Mouse (Mus musculus): ENCODE measurements around the gene Txnrd3. TPM values are rescaled to one million over a fixed set of nuclear protein-coding genes. Genes with fewer than 3 reads are reported as not detected.

Txnrd3 gene
- total RNA-seq (2017), result 3.5 and 5.5 TPM in 2 replicates

DNA sequence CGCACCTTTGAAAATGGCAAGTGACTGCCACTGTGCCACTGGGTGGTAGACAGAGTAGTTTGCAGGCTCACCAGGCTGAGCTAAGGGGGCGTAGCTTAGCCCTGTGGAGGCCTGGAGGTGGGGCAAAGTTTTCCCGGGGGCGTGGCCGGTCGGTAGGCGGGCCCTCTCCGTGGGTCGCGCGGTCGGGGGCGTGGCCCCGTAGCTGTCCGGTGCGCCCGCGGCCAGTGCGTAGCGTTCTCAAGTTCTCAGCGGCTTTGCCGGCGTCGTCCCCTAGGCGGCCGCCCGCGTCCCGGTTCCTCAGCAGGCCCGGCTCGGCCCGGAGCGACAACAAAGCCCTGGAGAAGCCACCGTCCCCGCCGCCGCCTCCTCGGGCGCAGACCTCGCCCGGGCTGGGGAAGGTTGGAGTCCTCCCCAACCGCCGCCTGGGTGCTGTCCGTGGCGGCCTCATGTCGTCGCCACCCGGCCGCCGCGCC lies at the start of gene Txnrd3:
Gene Txnrd3 (plus strand): TSS at position 191 of the 473 bp plus-strand sequence.
- peak; percentile 76 for ATAC-seq (ENCODE audit: extremely low read depth, insufficient number of reproducible peaks, low FRiP score, poor library complexity, severe bottlenecking)

DNA sequence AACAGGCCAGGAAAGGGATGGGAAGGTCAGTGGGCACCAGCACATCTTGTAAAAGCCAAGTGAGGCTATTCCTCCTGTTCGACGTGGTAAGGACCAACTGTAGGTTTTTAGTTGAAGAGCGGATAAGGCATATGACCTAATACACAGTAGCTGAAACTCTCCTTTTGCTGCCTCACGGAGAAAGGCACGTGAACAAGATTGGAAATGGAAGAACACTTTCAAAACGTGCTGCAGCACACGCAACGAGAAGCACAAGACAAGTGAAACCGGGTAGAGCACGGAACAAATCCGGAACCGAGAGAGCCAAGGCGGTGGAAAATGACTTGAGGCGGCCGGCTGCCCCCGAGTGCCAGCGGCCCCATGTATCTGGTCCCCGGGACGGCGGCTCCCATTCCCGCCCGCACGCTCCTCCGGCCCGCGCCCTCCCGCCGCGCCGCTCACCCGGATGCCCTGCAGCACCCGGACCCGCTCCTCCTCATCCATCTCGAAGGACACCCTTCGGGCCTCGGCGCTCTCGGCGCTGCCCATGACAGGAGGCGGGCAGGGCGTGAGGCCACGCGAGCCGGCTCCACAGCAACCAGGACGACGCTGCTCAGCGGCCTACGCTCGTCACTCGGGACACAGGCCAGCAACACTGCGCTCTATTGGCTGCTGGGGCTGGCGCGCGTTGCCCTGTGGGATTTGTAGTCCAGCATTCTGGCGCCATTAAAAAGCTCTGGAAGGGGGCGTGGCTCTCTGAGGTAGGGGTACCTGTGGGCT lies 48.6 kb upstream of the Txnrd3 start, which contains the start of gene Chchd6:
Gene Chchd6 (minus strand): TSS at position 635 of the 759 bp plus-strand sequence.
- ATAC-seq (ENCODE audit: extremely low read depth, insufficient number of reproducible peaks, low FRiP score, poor library complexity, severe bottlenecking), result peak; percentile 98

DNA sequence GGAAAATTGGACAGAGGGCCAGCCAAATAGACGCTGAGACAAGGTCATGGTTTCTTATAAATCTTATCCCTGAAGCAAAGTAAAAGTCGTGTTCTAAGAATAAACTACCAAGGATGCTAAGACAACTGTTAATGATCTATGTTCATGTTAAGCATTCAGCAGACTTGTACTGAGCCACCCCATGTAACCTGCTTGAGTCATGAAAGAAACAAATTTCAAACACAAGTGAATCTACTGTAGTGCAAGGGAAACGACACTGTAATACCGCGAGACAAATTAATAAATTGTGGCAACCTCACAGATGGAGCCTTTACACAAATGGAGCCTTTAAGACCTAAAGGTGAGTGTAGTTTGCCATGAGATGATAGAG lies 48.0 kb upstream of the Txnrd3 start:
- ATAC-seq (ENCODE audit: extremely low read depth, insufficient number of reproducible peaks, low FRiP score, poor library complexity, severe bottlenecking), result no peak

DNA sequence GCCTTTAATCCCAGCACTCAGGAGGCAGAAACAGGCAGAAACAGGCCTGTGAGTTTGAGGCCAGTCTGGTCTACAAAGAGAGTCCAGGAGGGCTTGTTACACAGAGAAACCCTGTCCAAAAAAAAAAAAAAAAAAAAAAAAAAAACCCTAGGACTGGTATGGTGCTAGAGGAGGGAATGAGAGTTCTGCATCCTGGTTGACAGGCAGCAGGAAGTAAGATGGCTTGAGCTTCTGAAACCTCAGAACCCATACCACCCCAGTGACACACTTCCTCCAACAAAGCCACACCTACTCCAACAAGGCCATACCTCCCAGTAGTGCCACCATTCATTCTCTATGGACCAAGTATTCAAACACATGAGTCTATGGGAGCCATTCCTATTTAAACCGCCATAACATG lies 47.3 kb upstream of the Txnrd3 start:
- ATAC-seq (ENCODE audit: extremely low read depth, insufficient number of reproducible peaks, low FRiP score, poor library complexity, severe bottlenecking), result no peak

DNA sequence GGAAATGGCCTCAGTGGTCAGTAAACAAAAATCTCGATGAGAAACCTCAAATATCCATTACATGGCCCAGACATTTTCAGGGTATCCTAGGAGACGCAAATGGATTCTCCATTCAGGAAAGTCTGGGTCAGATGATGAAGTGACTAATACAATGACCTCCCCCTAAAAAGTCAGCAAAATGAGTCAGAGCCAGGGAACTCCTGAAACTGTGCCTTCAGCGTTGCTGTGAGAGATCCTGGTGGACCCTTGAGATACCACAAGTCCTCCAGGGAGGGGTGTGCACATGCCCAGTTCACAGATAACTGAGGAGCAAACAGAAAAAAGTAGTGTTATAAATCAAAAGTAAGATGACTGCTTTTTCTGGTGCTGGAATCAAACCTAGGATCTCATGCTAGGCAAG lies 37.7 kb upstream of the Txnrd3 start:
- no peak for ATAC-seq (ENCODE audit: extremely low read depth, insufficient number of reproducible peaks, low FRiP score, poor library complexity, severe bottlenecking)

DNA sequence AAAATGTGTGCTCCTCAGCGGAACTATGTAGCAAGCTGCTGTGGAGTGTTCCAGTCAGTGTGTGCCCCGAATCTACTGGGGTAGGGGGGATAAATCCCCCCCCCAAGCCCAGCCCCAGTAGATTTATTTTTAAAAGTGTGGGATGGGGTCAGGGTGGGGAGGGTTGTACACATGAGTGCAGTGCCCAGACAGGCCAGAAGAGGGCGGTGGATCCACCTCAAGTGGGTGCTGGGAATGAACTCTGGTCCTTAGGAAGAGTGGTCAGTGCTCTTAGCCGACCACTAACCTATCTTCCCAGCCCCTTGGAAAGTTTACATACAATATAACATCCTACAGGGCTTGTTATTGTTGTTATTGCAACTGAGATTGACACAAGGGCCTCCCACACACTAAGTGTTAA lies 35.8 kb upstream of the Txnrd3 start:
- no peak for ATAC-seq (ENCODE audit: extremely low read depth, insufficient number of reproducible peaks, low FRiP score, poor library complexity, severe bottlenecking)

DNA sequence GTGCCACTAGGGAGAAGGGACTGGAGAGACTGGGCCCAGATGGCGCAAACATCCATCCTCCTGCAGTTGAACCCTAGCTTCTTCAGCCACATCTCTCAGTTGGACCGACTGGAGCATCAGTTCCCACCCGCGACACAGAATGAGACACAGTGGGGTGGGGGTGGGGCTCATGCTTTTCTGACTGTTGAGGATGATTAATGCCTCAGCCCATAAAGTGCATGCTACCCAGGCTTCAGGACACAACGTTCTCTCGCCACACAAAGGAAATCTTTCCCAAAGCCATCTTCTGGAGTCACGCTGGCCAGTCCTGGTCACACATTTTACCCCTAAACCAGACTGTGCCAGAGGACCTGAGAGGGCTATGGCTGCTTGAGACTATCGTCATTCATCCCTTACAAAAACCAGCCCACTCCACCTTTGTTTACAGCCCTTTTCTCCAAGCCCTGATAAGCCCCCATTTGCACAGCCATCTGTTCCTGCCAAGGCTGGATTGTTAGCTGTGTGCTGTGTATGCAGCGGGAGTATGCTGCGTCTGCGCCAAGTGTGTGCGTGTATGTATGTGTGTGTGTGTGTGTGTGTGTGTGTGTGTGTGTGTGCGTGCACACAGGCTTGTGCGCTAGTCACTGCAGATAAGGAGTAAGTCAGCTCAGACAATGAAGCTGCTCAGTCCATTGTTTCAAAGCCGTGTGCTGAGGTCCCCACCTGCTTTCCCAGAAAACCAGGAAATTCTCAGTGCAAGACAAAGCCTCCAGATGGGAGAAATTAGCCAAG lies 30.3 kb upstream of the Txnrd3 start:
- ATAC-seq (ENCODE audit: extremely low read depth, insufficient number of reproducible peaks, low FRiP score, poor library complexity, severe bottlenecking), result no peak

DNA sequence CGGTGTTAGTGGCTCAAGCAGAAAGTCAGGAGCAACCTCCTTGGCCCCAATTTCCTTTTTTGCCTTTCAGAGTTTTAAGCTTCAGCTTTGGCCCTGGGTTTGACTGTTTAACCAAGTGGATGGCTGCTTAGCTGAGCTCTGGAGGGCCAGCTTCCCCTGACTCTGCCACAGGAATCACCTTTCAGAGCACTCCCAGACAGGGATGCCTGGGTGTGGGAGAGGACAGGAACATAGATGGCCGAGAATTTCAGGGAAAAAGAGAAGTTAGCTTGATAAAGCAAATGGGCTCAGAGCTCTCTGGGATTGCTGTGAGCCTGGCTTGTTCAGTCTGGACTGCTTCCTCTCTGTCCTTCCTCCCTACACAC lies 29.7 kb upstream of the Txnrd3 start:
- ATAC-seq (ENCODE audit: extremely low read depth, insufficient number of reproducible peaks, low FRiP score, poor library complexity, severe bottlenecking), result no peak

DNA sequence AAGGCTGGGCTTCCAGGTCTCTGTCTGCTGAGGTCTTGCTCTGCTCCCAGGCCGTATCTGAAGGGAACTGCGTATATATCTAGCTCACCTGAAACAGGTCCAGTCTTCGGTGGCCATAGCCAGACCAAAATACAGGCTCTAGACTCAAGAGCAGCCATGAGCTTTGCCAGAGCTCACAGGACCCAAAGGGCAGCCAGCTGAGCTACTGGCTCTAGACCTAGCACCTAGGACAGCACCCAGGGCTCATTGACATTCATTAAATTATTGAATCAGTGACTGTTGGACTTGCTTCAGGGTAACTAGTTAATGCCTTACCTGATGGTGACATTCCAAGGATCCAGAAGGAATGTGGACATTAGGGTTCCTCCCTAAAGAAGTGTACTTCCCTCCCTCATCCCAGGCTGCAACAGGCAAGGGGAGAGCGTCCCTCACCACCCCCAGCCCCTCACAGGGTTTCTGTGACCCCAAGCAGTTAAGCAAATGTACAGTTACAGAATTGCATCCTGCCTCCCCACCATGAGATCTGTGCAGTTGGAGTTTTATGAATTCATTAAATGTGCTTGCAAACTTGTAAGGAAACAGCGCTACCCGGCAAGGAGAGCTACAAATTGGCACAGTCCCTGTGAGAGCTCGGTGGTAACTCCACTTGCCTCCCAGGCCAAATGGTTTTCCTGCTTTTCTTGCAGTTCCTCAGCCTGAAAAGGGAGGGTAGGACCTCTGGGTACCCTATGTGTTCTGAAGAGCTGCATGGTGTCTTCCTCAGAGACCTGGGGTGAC lies 29.0 kb upstream of the Txnrd3 start:
- no peak for ATAC-seq (ENCODE audit: extremely low read depth, insufficient number of reproducible peaks, low FRiP score, poor library complexity, severe bottlenecking)

DNA sequence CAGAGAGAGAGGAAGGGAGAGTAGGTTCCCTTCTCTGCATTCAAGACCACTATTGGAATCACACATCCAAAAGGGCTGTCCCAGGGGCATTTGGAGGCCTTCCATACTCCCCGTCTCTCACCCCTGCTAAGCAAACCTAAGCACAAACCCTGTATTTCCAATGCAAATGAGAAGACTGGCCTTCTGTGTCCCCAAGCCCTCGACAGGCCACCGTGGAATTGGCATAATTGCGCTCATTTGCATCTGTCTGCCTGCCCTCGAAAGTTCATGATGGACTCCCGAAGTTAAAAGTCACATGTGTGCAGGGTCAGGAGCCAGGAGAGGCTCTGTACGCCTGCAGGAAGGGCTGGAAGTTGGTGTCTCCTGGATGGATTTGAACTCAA lies 28.4 kb upstream of the Txnrd3 start:
- no peak for ATAC-seq (ENCODE audit: extremely low read depth, insufficient number of reproducible peaks, low FRiP score, poor library complexity, severe bottlenecking)

DNA sequence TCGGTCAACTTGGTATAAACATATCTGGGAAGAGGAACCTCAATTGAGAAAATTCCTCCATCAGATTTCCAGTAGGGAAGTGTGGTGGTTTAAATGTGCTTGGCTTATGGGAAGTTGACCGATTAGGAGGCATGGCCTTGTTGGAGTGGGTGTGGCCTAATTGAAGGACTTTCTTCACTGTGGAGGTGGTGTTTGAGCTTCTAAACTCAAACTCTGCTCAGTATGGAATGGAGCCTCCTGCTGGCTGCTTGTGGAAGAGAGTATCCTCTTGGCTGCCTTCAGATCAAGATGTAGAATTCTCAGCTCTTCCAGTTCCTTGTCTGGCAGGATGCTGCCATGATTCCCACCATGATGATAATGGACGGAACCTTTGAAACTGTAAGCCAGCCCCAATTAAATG lies 21.1 kb upstream of the Txnrd3 start:
- ATAC-seq (ENCODE audit: extremely low read depth, insufficient number of reproducible peaks, low FRiP score, poor library complexity, severe bottlenecking), result no peak

DNA sequence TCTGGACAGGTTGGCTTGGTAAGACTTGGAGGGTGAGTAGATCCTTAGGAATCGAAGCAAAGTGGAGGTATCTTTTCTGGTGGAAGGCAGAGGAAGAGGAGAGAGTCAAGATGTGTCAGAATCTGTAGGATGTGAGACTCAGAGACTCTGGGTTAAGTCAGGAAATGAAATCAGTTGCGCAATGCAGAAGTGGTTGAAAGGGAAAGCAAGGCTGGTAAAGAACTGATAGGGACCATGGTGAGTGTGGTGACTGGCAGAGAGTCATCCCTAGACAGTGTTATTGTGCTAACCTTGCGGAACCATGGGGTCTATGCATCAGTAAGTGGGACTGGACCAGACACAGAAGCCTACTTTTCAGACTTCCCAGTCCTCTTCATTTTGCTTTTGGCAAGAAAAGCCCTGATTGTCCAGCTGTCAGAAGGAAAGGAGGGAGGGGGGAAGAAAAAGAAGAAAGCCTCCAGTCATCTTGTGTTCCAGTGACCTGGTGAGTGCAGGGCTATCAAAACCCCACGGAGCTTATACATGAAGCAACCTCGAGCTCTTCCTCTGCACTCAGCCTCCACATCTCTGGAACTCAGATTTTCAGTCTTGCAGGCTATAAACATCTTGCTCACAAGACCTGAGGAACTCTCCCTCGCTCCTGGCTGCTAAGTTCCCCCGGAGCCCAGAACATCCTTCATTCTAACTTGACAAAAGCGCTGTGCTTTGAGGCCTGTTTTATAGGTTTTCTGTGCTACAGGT lies 15.6 kb upstream of the Txnrd3 start:
- ATAC-seq (ENCODE audit: extremely low read depth, insufficient number of reproducible peaks, low FRiP score, poor library complexity, severe bottlenecking), result no peak

DNA sequence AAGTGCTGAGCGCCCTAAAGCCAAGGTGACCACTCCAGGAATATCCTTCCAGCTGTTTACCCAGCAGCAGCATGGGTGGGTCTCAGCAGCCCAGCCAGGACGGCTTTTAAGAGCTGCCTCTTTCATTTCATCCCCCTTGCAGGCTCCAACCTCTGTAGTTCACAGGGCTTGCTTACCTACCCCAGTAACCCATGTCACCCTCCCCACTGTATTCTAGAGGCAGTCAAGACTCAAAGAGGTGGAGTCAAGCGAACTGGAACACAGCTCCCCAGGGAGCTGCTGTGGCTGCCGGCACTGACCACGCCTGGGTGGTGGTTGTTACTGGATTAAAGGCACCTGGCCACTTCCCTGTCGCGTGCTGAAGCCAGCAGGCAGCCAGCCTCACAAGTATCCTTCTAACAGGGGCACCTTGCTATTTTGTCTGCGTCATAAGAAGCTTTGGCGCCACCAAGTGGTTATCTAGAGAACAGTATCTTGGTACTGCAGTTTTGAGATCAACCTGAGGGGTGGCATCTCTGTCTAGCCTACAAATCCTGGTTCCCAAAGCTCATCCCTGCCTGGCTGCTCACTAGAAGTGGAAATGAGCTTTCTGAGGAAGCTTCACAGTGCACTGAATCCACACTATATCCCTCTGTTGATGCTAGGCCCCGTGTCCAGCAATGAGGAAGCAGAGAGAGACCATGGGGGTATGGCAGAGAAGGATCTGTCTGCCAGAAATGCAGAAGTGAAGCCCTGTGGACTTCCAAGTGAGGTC lies 11.8 kb upstream of the Txnrd3 start:
- ATAC-seq (ENCODE audit: extremely low read depth, insufficient number of reproducible peaks, low FRiP score, poor library complexity, severe bottlenecking), result peak; percentile 78

DNA sequence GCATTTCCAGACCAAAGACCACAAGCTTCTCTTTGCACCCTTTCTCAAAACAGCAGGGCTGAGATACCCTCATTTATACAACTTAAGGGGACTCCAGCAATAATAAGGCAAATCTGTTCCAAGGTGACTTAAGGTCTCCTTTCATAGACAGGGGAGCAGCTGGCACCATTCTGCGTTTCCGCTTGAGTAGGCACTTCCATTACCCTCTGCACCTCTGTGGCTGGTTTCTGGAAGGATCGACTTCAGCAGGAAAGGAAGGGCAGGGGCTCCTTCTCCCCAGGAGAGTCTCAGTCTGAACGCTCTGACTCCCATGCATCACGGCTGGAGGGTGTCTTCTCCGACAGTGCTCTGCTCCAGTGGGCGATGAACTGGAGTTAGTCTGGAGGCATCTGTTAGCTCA lies 10.7 kb upstream of the Txnrd3 start:
- no peak for ATAC-seq (ENCODE audit: extremely low read depth, insufficient number of reproducible peaks, low FRiP score, poor library complexity, severe bottlenecking)

DNA sequence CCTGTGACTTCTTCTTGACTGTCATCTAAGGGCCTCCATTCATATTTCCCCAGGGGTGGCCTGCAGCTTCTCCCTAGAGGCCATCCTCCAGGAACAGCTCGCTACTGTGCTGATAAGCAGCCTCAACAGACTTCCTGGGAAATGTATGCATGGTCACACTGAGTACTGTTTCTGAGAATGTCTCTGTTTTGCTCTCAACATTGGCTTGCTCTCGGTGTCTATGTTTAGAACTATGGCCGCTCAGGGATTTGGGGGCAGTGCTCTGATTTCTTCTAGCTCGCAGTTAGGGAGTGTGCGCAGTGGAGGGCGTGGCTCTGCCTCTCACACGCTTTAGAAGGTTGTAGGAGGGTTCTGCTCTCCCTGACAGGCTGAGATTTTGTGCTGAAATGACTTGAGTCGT lies 9.4 kb upstream of the Txnrd3 start:
- ATAC-seq (ENCODE audit: extremely low read depth, insufficient number of reproducible peaks, low FRiP score, poor library complexity, severe bottlenecking), result no peak

DNA sequence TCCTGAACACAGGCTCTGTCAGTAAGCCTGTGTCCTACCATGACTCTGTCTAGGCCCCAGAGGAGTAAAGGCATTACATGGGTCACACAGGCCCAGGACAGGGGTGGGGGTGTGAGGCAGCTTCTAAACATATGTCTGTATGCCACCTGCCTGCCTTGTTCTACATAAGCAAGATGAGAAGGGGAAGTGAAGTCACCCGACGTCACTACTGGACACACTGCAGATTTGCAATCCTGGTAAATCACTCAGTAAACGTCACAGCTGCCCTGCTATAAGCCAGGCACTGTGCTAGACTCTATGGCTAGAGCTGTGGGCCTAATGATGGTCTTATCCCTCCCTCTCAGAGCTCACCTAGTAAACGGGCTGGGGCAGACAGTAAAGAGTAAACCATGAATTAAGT lies 5.8 kb upstream of the Txnrd3 start:
- ATAC-seq (ENCODE audit: extremely low read depth, insufficient number of reproducible peaks, low FRiP score, poor library complexity, severe bottlenecking), result no peak

DNA sequence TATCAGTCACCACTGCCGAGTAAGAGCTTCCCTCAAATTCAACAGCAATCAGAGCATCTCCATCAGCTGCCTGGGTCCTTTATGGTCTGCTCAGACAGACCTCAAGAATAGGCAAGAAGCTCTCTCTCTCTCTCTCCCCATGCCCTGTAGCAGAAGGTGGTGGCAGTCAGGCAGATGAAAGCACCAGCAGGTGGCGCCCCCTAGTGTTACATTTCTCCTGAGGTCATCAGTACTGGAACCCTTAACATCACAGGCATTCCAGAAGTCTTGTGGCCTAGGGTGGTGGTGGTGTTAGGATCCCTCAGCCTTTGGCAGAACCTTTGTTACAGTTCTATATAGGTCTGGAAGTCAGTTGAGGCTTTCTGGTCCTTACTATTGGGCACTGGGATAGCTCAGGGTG lies 4.8 kb upstream of the Txnrd3 start:
- ATAC-seq (ENCODE audit: extremely low read depth, insufficient number of reproducible peaks, low FRiP score, poor library complexity, severe bottlenecking), result no peak; the same call in 1 of the 2 replicates

DNA sequence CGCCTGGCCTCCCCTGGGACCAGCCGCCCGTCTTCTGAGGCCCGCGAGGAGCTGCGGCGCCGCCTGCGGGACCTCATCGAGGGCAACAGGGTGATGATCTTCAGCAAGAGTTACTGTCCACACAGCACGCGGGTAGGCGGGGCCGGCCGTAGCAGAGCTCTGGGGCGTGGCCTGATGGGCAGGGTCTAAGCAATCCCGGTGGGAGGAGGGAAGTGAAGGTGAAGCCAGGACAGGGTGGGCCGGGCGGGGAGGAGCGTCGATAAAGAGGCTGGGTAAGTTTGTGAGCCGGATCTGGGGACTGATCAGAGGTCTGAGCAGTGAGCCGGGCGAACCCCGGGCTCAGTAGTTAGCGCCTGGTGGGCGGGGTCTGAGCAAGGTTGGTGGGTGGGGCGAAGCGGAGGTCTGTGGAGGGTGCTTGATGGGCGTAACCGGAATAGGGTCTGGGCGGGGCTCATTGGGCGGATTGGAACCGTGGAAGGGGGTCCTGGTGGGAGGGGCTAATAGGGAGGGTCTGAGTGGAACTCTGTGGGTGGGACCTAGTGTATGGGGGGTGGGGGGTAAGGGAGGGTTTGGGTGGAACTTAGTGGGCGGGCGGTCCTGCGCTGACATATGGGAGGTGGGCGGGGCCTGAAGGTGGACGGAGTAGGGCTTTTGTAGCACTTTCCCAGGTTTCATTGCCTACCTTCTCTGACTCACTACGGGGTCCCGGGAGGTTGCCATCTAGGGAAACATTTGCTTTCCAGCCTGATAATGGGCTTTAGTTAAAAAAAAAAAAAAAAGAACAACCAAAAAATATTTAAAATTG lies 685 bp downstream of the Txnrd3 start:
- peak; percentile 76 for ATAC-seq (ENCODE audit: extremely low read depth, insufficient number of reproducible peaks, low FRiP score, poor library complexity, severe bottlenecking)

Measured in neutrophil, adult 5-6 weeks (primary cell).